Mouse (Mus musculus): Measurements from ENCODE around the gene Gm21887. TPM values are rescaled to one million over a fixed set of nuclear protein-coding genes. Genes with fewer than 3 reads are reported as not detected.
A peak's percentile ranks its signal among the peaks of the same experiment; 100 is the strongest.
"Not testable (repeated sequence)": the region's sequence is repeated elsewhere in the genome, so short reads cannot be mapped to it uniquely, and the experiment has no call there.

The Gm21887 gene
- 9.0 and 759 TPM in 2 replicates for polyA plus RNA-seq (2012; rRNA removed)

DNA sequence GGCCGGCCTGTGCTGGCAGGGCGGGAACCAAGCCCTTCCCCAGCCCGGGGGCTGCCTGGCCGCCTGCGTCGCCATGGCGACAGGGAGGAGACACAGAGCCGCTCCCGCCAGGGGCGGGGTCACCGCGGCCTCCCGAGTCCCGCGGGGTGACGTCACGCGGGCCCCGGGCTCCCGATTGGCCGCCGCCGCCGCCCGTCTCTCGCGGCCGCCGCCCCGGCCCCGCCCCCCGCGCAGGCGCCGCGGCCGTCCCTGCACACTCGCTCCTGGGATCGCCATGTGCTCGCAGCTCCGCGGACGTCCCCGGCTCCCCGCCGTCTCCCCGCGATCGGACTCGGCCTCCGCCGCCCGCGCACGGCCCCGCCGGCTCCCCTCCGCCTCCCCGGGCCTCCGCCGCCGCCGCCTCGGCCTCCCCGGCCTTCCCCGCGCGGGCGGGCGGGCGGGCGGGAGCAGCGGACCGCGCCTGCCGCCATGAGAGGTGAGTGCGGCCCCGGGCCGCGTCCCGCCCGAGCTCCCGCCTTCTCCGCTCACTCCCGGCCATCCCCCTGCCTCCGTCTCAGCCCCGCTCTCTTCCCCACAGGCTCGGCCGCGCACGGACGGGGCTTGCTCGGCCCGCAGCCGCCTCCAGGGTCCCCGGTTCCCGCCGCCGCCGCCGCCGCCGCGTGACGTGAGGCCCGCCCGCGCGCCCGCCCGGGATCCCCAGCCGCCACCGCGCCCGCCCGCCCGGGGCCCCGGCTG is at the start of gene Gm21887:
Gm21887 (plus strand) TSS at position 644 of the 735 bp plus-strand sequence.
- not testable (repeated sequence) for H3K27me3 ChIP-seq (ENCODE audit: control insufficient read depth, insufficient read depth, low read length); H3K36me3 ChIP-seq (ENCODE audit: control insufficient read depth, insufficient read depth, low read length); H3K4me1 ChIP-seq (ENCODE audit: control insufficient read depth, insufficient read depth, insufficient read length, low read length)
- WGBS: 87% methylated on average over 116 of the region's 118 CpGs
- H3K4me3 ChIP-seq (ENCODE audit: low read depth, low read length): peak within 1 kb of the TSS; percentile 67
- 0 out of 2 replicates have a peak within 1 kb of the TSS, but pooled peaks have one; percentile 4 for H3K27ac ChIP-seq (ENCODE audit: insufficient read depth, low read depth, low read length)

DNA sequence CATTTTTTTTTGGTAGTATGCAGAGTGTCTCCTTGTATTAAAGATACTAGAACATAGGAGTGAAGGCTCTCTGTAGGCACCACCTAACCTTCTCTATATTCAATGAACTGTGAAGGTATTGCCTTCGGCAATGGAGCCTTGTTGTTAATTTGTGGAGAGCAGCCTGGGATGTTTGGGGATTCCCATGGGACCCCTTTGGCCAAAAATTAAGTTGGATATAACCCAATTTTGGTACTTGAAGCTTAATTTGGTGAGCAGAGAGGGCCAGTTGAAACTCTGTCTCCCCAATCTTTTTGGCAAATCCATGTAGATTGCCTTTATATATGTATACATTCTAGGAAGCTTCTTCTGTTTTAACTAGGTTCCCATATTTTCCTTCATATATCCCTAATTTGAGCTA is 40.1 kb upstream of the Gm21887 start:
- WGBS: 100% methylated on average over 1 of the region's 1 CpGs

GRCm38 (mm10) chrX:169969765-169970164 is 39.7 kb upstream of the Gm21887 start:
- 81% methylated on average over 3 of the region's 3 CpGs for whole genome bisulfite sequencing
- H3K36me3 ChIP-seq (ENCODE audit: control insufficient read depth, insufficient read depth, low read length); H3K27ac ChIP-seq (ENCODE audit: insufficient read depth, low read depth, low read length); H3K27me3 ChIP-seq (ENCODE audit: control insufficient read depth, insufficient read depth, low read length); H3K4me3 ChIP-seq (ENCODE audit: low read depth, low read length); H3K4me1 ChIP-seq (ENCODE audit: control insufficient read depth, insufficient read depth, insufficient read length, low read length): not testable (repeated sequence)

More for the DNA sequence above, 40.1 kb upstream of the Gm21887 start:
- TF ChIP-seq CTCF (IDR thresholded peaks at IDR 0.05; ENCODE audit: extremely low read depth, insufficient read length, insufficient replicate concordance, low read depth, low read length) (no peak), POLR2A (IDR thresholded peaks at IDR 0.05; ENCODE audit: low read depth, low read length) (no peak)
- Histone ChIP-seq H3K4me3 (ENCODE audit: low read depth, low read length) (no peak overlapping the region), H3K36me3 (ENCODE audit: control insufficient read depth, insufficient read depth, low read length) (no peaks in the 10 kb centered on the region), H3K27me3 (ENCODE audit: control insufficient read depth, insufficient read depth, low read length) (no peaks in the 10 kb centered on the region), H3K4me1 (ENCODE audit: control insufficient read depth, insufficient read depth, insufficient read length, low read length) (no peaks in the 10 kb centered on the region), H3K27ac (ENCODE audit: insufficient read depth, low read depth, low read length) (no peak overlapping the region)

DNA sequence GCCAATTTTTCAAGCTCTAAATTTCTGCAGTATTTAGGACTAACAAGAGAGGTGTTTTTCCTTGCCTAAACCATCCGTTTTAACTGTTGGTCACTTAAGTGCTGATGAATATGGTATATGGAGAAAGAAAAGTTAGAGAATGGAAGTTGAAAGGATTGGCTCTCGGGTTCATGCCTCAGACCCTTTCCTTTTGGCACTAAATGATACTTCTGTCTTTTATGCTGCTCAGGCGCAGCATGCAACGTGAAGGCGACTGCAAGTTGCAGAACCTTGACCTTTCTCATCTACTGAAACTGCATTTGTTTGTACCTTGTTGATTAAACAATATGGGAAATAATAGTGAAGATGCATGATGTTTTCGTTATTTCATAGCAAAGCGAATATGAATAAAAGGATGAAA is 38.9 kb upstream of the Gm21887 start:
- WGBS: 84% methylated on average over 7 of the region's 7 CpGs

GRCm38 (mm10) chrX:169971562-169971961 is 37.9 kb upstream of the Gm21887 start:
- H3K27me3 ChIP-seq (ENCODE audit: control insufficient read depth, insufficient read depth, low read length); H3K36me3 ChIP-seq (ENCODE audit: control insufficient read depth, insufficient read depth, low read length); H3K27ac ChIP-seq (ENCODE audit: insufficient read depth, low read depth, low read length); H3K4me1 ChIP-seq (ENCODE audit: control insufficient read depth, insufficient read depth, insufficient read length, low read length); H3K4me3 ChIP-seq (ENCODE audit: low read depth, low read length): not testable (repeated sequence)
- WGBS: 84% methylated on average over 6 of the region's 6 CpGs

More for the DNA sequence above, 38.9 kb upstream of the Gm21887 start:
- not testable (repeated sequence) for H3K4me1 ChIP-seq (ENCODE audit: control insufficient read depth, insufficient read depth, insufficient read length, low read length); H3K36me3 ChIP-seq (ENCODE audit: control insufficient read depth, insufficient read depth, low read length); H3K4me3 ChIP-seq (ENCODE audit: low read depth, low read length); H3K27me3 ChIP-seq (ENCODE audit: control insufficient read depth, insufficient read depth, low read length); H3K27ac ChIP-seq (ENCODE audit: insufficient read depth, low read depth, low read length)

GRCm38 (mm10) chrX:169972131-169972530 is 37.3 kb upstream of the Gm21887 start:
- not testable (repeated sequence) for H3K27me3 ChIP-seq (ENCODE audit: control insufficient read depth, insufficient read depth, low read length); H3K27ac ChIP-seq (ENCODE audit: insufficient read depth, low read depth, low read length); H3K4me1 ChIP-seq (ENCODE audit: control insufficient read depth, insufficient read depth, insufficient read length, low read length); H3K36me3 ChIP-seq (ENCODE audit: control insufficient read depth, insufficient read depth, low read length); H3K4me3 ChIP-seq (ENCODE audit: low read depth, low read length)
- WGBS: 72% methylated on average over 2 of the region's 2 CpGs

- H3K27ac ChIP-seq (ENCODE audit: insufficient read depth, low read depth, low read length); H3K4me3 ChIP-seq (ENCODE audit: low read depth, low read length); H3K27me3 ChIP-seq (ENCODE audit: control insufficient read depth, insufficient read depth, low read length); H3K36me3 ChIP-seq (ENCODE audit: control insufficient read depth, insufficient read depth, low read length); H3K4me1 ChIP-seq (ENCODE audit: control insufficient read depth, insufficient read depth, insufficient read length, low read length): not testable (repeated sequence)
- WGBS: 69% methylated on average over 6 of the region's 6 CpGs
These were observed 36.5 kb upstream of the Gm21887 start for GRCm38 (mm10) chrX:169972791-169973494.

DNA sequence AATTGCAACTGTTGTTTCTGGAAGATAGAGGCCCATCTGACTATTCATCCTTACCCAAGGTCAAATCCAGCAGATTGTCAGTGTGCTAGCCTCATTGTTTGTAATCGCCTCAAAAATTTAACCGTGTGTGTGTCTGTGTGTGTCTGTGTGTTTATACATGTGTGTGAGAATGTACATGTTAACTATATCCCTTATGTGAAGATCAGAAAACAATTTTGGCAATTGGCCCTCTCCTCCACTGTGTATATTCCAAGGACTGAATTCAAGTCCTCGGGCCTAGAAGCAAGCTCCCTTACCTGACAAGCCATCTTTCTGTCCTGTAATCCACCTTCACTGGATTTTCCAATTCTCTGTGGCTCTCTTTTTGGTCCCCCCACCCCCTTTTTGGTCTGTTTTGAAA is 35.7 kb upstream of the Gm21887 start:
- H3K27me3 ChIP-seq (ENCODE audit: control insufficient read depth, insufficient read depth, low read length); H3K36me3 ChIP-seq (ENCODE audit: control insufficient read depth, insufficient read depth, low read length); H3K4me3 ChIP-seq (ENCODE audit: low read depth, low read length); H3K27ac ChIP-seq (ENCODE audit: insufficient read depth, low read depth, low read length); H3K4me1 ChIP-seq (ENCODE audit: control insufficient read depth, insufficient read depth, insufficient read length, low read length): not testable (repeated sequence)
- WGBS: 61% methylated on average over 3 of the region's 3 CpGs

DNA sequence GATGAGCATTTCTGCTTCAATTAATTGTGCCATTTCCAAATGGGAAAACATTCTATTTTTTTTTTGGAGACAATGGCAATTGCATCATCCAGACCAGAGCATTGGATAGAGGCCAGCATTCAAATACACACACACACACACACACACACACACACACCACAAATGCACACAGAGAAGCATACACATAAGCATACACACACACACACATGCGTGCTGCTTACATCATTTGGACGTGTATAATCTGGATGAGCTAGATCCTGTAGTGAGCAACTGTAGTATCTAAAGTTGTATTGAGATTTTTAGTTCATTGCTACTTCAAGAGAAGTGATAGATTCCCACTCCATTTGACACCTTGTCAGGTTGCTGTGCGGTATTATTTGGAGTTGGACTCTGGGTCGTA is 35.0 kb upstream of the Gm21887 start:
- H3K4me3 ChIP-seq (ENCODE audit: low read depth, low read length); H3K36me3 ChIP-seq (ENCODE audit: control insufficient read depth, insufficient read depth, low read length); H3K4me1 ChIP-seq (ENCODE audit: control insufficient read depth, insufficient read depth, insufficient read length, low read length); H3K27me3 ChIP-seq (ENCODE audit: control insufficient read depth, insufficient read depth, low read length); H3K27ac ChIP-seq (ENCODE audit: insufficient read depth, low read depth, low read length): not testable (repeated sequence)
- 59% methylated on average over 4 of the region's 4 CpGs for WGBS

DNA sequence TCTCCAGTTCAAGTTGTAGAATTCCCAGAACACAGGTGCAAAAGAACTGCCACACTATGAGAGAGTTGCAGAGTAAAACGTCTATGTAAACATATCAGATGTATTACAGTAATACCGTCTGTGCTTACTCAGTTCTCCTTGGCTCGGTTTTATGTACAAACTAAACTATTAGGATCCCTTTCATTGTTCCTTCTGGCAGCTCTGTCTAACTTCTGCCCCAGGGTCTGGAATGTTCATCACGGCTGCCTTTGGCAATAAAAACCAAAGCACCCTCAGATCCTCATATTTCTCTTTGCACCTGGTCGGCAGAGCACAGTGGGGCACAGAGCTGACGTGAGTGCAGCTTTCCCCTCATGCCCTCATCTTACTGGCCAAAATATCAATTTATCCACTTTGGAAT is 34.5 kb upstream of the Gm21887 start:
- not testable (repeated sequence) for H3K36me3 ChIP-seq (ENCODE audit: control insufficient read depth, insufficient read depth, low read length); H3K4me1 ChIP-seq (ENCODE audit: control insufficient read depth, insufficient read depth, insufficient read length, low read length); H3K4me3 ChIP-seq (ENCODE audit: low read depth, low read length); H3K27ac ChIP-seq (ENCODE audit: insufficient read depth, low read depth, low read length); H3K27me3 ChIP-seq (ENCODE audit: control insufficient read depth, insufficient read depth, low read length)
- WGBS: 62% methylated on average over 6 of the region's 6 CpGs

DNA sequence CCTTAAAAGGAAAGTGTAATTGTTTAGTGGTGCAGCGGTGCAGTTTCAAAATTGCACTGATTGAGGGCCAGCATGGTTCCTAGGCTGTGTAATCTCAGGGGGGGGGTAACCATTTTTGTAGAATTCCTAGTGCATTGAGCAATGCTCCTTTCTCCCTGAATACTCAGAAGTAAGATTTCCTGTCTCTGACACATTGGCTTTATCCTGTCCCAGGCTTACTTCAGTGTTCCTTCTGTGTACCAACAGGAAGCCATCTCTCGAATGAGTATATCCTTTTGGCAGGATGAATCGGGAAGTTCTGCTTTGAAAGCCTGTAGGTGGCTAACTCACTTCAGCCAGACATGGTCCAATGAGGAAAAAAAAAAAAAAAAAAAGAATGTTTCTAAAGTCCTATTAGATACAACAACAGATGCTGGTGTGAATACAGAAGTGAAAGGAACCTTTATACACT is 33.8 kb upstream of the Gm21887 start:
- H3K4me3 ChIP-seq (ENCODE audit: low read depth, low read length); H3K36me3 ChIP-seq (ENCODE audit: control insufficient read depth, insufficient read depth, low read length); H3K27me3 ChIP-seq (ENCODE audit: control insufficient read depth, insufficient read depth, low read length); H3K4me1 ChIP-seq (ENCODE audit: control insufficient read depth, insufficient read depth, insufficient read length, low read length); H3K27ac ChIP-seq (ENCODE audit: insufficient read depth, low read depth, low read length): not testable (repeated sequence)
- 63% methylated on average over 3 of the region's 3 CpGs for WGBS
